Mouse (Mus musculus) hindbrain, embryonic 14.5 days (tissue): ENCODE measurements around the gene Nudcd2. TPM values are rescaled to one million over a fixed set of nuclear protein-coding genes. Genes with fewer than 3 reads are reported as not detected.

ENCODE experiments used
- ATAC-seq: fragments of 200-750 bp; cut with Nextera tagmentation; 2 replicates; pipeline ENCODE4 v1.8.0; 2017; ENCODE audit warnings: moderate number of reproducible peaks, mild to moderate bottlenecking, moderate TSS enrichment, moderate library complexity; ENCODE audit not compliant: low FRiP score
- DNase-seq: peaks from one replicate; pipeline ENCODE4 v3.0.0-alpha.2; 2015; ENCODE audit warnings: low spot score
- H3K27ac ChIP-seq: fragments of 300-500 bp; sonication (generic); 2 replicates; pipeline ENCODE4 v1.5.1; 2014; ENCODE audit warnings: mild to moderate bottlenecking, moderate library complexity
- H3K27me3 ChIP-seq: fragments of 300-500 bp; sonication (generic); 2 replicates; pipeline ENCODE4 v1.6.1; 2014; ENCODE audit warnings: mild to moderate bottlenecking, low read length, mixed read lengths; ENCODE audit not compliant: control insufficient read depth, insufficient read depth
- H3K36me3 ChIP-seq: fragments of 300-500 bp; sonication (generic); replicated peaks from 2 replicates; pipeline ENCODE4 v1.6.1; 2014; ENCODE audit not compliant: control insufficient read depth, insufficient read depth
- H3K4me1 ChIP-seq: fragments of 300-500 bp; sonication (generic); replicated peaks from 2 replicates; pipeline ENCODE4 v1.6.1; 2014; ENCODE audit warnings: antibody characterized with exemption, low read length, mixed read lengths; ENCODE audit not compliant: control insufficient read depth, insufficient read depth
- H3K4me2 ChIP-seq: fragments of 300-500 bp; sonication (generic); replicated peaks from 2 replicates; pipeline ENCODE4 v1.6.1; 2014; ENCODE audit warnings: mild to moderate bottlenecking, moderate library complexity
- H3K4me3 ChIP-seq: fragments of 300-500 bp; sonication (generic); replicated peaks from 2 replicates; pipeline ENCODE4 v1.5.1; 2014; ENCODE audit warnings: mild to moderate bottlenecking, low read length
- H3K9ac ChIP-seq: fragments of 300-500 bp; sonication (generic); 2 replicates; pipeline ENCODE4 v1.6.1; 2014
- H3K9me3 ChIP-seq: fragments of 300-500 bp; sonication (generic); 2 replicates; pipeline ENCODE4 v1.6.1; 2016; ENCODE audit warnings: low read length; ENCODE audit not compliant: control insufficient read depth
- WGBS: fragments of 180-500 bp; shearing (Covaris S2); extraction: QIAGEN DNeasy Blood & Tissue Kit; methylation state at CpG from one replicate; pipeline ENCODE4 v1.1.7; 2014; 5-methylcytosine and 5-hydroxymethylcytosine counted together
- polyA plus RNA-seq: library from polyadenylated mRNA; unstranded; fragments of >200 nt; fragmentation: Nextera tagmentation; extraction: Ambion mirVana; gene quantifications from 2 replicates; pipeline ENCODE4 v1.2.1, GENCODE M21; 2014

Gene Nudcd2
- polyA plus RNA-seq, 1 experiment from 2014 or later, result 59.9 TPM

DNA sequence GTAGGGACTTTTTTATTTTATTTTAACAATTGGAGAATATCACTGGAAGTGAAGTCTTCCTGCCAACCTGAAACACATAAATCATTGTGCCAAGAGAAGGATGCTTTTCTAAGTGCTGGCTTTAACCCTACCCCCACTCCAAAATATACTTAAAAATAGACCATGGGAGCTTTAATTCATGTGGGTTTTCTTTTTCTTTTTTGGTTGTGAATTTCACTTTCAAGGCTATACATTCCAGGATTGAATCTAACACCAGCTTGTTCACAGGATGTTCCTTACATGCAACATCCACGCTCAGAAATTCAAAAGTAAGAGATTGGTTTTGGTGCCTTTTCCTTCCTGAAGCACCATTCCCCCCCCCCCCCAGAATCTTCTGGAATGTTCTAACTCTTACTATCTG is 49.9 kb downstream of the Nudcd2 start:
- DNase-seq, result no peak

DNA sequence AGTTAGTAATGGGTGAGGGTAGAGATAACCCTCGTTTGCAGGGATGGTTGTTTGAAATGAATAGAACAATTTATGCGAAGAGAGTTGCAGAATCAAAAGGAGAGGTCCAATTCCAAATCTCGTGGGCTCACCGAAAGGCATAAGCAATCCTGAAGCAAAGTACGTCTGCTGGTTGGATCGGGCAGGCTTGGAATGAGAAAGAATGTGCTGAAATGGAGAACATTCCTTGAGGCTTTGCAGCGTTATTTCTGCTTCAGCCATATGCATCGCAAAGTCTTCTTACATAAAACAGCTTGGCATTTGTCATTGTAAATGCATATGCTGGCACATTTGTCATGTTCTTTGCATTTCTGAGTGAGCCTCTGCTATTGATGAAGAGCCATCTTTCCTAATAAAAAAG is 50.9 kb downstream of the Nudcd2 start:
- H3K4me1 ChIP-seq, result no peaks in the 10 kb centered on the region
- no peak overlapping the region for H3K27ac ChIP-seq
- no peak overlapping the region for H3K4me2 ChIP-seq
- H3K36me3 ChIP-seq, result no peaks in the 10 kb centered on the region
- no peak overlapping the region for H3K9ac ChIP-seq
- WGBS, result 78% methylated on average over 8 of the region's 8 CpGs
- no peaks in the 10 kb centered on the region for H3K27me3 ChIP-seq
- H3K9me3 ChIP-seq, result no peaks in the 10 kb centered on the region
- no peak for DNase-seq
- no peak for ATAC-seq
- no peak overlapping the region for H3K4me3 ChIP-seq

More for the DNA sequence above, 49.9 kb downstream of the Nudcd2 start:
- H3K4me1 ChIP-seq, result no peaks in the 10 kb centered on the region
- no peak overlapping the region for H3K9ac ChIP-seq
- 95% methylated on average over 1 of the region's 1 CpGs for WGBS
- no peak for ATAC-seq
- no peaks in the 10 kb centered on the region for H3K9me3 ChIP-seq
- no peaks in the 10 kb centered on the region for H3K36me3 ChIP-seq
- H3K27ac ChIP-seq, result no peak overlapping the region
- no peak overlapping the region for H3K4me2 ChIP-seq
- no peaks in the 10 kb centered on the region for H3K27me3 ChIP-seq
- H3K4me3 ChIP-seq, result no peak overlapping the region

DNA sequence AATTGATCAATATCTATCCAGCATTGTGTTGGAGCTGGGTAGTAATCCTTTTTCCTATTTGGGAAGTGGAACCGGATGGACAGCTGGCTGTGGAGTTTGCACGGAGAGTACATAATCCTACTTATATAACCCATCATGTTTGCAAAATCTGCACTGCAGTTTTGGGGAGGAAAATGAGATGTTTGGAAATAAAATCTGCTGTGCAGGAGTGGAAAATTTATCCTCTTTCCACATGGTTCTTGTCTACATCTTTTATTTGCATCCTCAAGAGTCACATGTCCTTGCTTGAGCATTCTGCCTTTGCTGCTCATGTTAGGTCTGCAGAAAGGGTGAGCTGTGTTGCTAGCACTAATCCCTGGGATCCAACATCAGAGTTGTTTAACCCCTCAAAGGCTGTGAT is 53.4 kb downstream of the Nudcd2 start:
- Histone ChIP-seq H3K27ac (no peak overlapping the region), H3K4me1 (no peaks in the 10 kb centered on the region), H3K36me3 (no peaks in the 10 kb centered on the region), H3K9ac (no peak overlapping the region), H3K4me2 (no peak overlapping the region), H3K27me3 (no peaks in the 10 kb centered on the region), H3K9me3 (no peaks in the 10 kb centered on the region), H3K4me3 (no peak overlapping the region)
- 93% methylated on average over 2 of the region's 2 CpGs for WGBS
- DNase-seq (no peak), ATAC-seq (no peak)

Other genes starting within 250 kb of the Nudcd2 start
- 57.4 and 62.2 TPM in 2 replicates for gene Mat2b, start 38.5 kb upstream of the Nudcd2 start, polyA plus RNA-seq
- 6.9 and 7.2 TPM in 2 replicates for gene Hmmr, start 245 bp upstream of the Nudcd2 start, polyA plus RNA-seq
- 42.9 and 53.6 TPM in 2 replicates for gene Ccng1, start 21.6 kb downstream of the Nudcd2 start, polyA plus RNA-seq